9 mouse cellular contexts compared by ENCODE assay signal in genomic region chr11:84042808-84043762, GRCm38 (mm10). TPM values are rescaled to one million over a fixed set of nuclear protein-coding genes. Genes with fewer than 3 reads are reported as not detected.
DNase-seq lines count a peak whose midpoint lies in the region; ATAC-seq lines count a peak whose summit lies in the region.
"Had no signal": no experiment of that assay in that cellular context is flagged by ENCODE, and none has a peak within 500 bp of the region (broad histone marks: within the 10 kb centered on the region; RNA-seq: fewer than 3 reads in every experiment).

No protein-coding gene starts in this region.

- H3K4me3 ChIP-seq in forebrain, embryonic 15.5 days: no peak overlapping the region
- H3K4me3 ChIP-seq: heart, embryonic 13.5 days had no signal

- peak overlapping the region; percentile 12; the same call in 1 of the 2 replicates for H3K4me2 ChIP-seq in forebrain, embryonic 15.5 days (replicated peaks)
- H3K4me2 ChIP-seq: heart, embryonic 13.5 days had no signal

- intact Hi-C loops in gastrocnemius, postnatal 36 days (cut with DNase I): no loop called here

- H3K4me1 ChIP-seq in forebrain, embryonic 15.5 days: peaks cover 38% of the 10 kb centered on the region

- H3K9me3 ChIP-seq in forebrain, embryonic 15.5 days: no peaks in the 10 kb centered on the region
- H3K9me3 ChIP-seq: heart, embryonic 13.5 days had no signal

- WGBS in forebrain, embryonic 15.5 days: 7% methylated on average over 14 of the region's 14 CpGs

- no peaks in the 10 kb centered on the region for H3K27me3 ChIP-seq in forebrain, embryonic 15.5 days

- peak; percentile 90 for ATAC-seq in forebrain, embryonic 15.5 days (replicated peaks)

- peaks cover 17% of the 10 kb centered on the region for H3K36me3 ChIP-seq in forebrain, embryonic 15.5 days

- H3K27ac ChIP-seq in forebrain, embryonic 15.5 days (replicated peaks): peak overlapping the region; percentile 86
- H3K27ac ChIP-seq: heart, embryonic 13.5 days had no signal

- H3K9ac ChIP-seq in forebrain, embryonic 15.5 days (replicated peaks): no peak overlapping the region
- H3K9ac ChIP-seq: heart, embryonic 13.5 days had no signal

- peak; percentile 23 for DNase-seq in gastrocnemius, adult 18-20 months (ENCODE audit: low spot score)
- DNase-seq in gastrocnemius, postnatal 36 days: no peak
- peak; percentile 37 to 55 for DNase-seq in adrenal gland, adult 18-20 months (ENCODE audit: low spot score in 2 of 2)
- peak; percentile 43 to 48 for DNase-seq in left cerebral cortex, adult 18-20 months (ENCODE audit: low spot score in 2 of 2)
- DNase-seq in retina, embryonic 14.5 days (ENCODE audit: low spot score): peak; percentile 93
- no peak for DNase-seq in cerebellum, adult 9-11 months
- DNase-seq in ovary, postnatal 36 days (ENCODE audit: low spot score): no peak

RNA-seq across cellular contexts. Expression of gene Dusp14, which starts 26.0 kb away (rescaled TPM):
- total RNA-seq in gastrocnemius, adult 18-20 months (2021): 1 to 10 TPM; 6.0 to 7.7 TPM
- 1 to 10 TPM; 5.7 to 7.0 TPM for total RNA-seq in gastrocnemius, postnatal 36 days (2021)
- 10 to 100 TPM in 1 of 2 experiments, 1 to 10 TPM in 1; 6.7 to 19.3 TPM for total RNA-seq in adrenal gland, adult 18-20 months (2021)
- polyA plus RNA-seq in forebrain, embryonic 15.5 days (2015; fragmentation: Nextera tagmentation; extraction: Ambion mirVana): 31.7 and 33.2 TPM in 2 replicates
- total RNA-seq in left cerebral cortex, adult 18-20 months (2021): 100 to 1,000 TPM in 1 of 2 experiments, 10 to 100 TPM in 1; 83.4 to 101 TPM

Comparison
In these comparisons a context has a peak if more than half of its experiments do, and no peak if none do; other contexts are left out.
1. DNase-seq: peak in gastrocnemius, adult 18-20 months (single experiment), adrenal gland, adult 18-20 months (2 of 2), left cerebral cortex, adult 18-20 months (2 of 2) and retina, embryonic 14.5 days (single experiment); none in gastrocnemius, postnatal 36 days (0 of 2), cerebellum, adult 9-11 months (single experiment) and ovary, postnatal 36 days (single experiment).
2. RNA of gene Dusp14, which starts 26.0 kb away (total RNA-seq): 83.4 to 101 TPM in left cerebral cortex, adult 18-20 months; 6.7 to 19.3 TPM in adrenal gland, adult 18-20 months, 6.0 to 7.7 TPM in gastrocnemius, adult 18-20 months and 5.7 to 7.0 TPM in gastrocnemius, postnatal 36 days; every median in the first group is over 4 times any median in the second.